Mouse (Mus musculus) liver (tissue): Measurements from ENCODE around the gene Gm10147.
"Not testable (repeated sequence)": the region's sequence is repeated elsewhere in the genome, so short reads cannot be mapped to it uniquely, and the experiment has no call there.

Source experiments
- DNase-seq: peaks from one replicate; pipeline ENCODE4 v3.0.0-alpha.2; 2020; ENCODE audit warnings: mixed read lengths

The Gm10147 gene

GRCm38 (mm10) chrX:28607742-28608141 is at the start of gene Gm10147:
Gene Gm10147, minus strand, starts transcription at chrX:28607842.
- DNase-seq: not testable (repeated sequence)
